Mouse (Mus musculus) midbrain, embryonic 15.5 days (tissue): ENCODE measurements at regions not wholly inside any gene's neighbourhood (a gene's known extent, or its start where the extent isn't known, plus 50 kb on each side); places are given as distances from the start of the nearest gene placed in this dataset.

Experiments used
- ATAC-seq: fragments of 200-750 bp; cut with Nextera tagmentation; replicated peaks from 2 replicates; pipeline ENCODE4 v1.8.0; 2017; ENCODE audit warnings: moderate TSS enrichment
- H3K27ac ChIP-seq: fragments of 300-500 bp; sonication (generic); 2 replicates; pipeline ENCODE4 v1.5.1; 2015; ENCODE audit warnings: mild to moderate bottlenecking, inconsistent platforms
- H3K27me3 ChIP-seq: fragments of 300-500 bp; sonication (generic); replicated peaks from 2 replicates; pipeline ENCODE4 v1.6.1; 2015; ENCODE audit warnings: inconsistent platforms
- H3K36me3 ChIP-seq: fragments of 300-500 bp; sonication (generic); replicated peaks from 2 replicates; pipeline ENCODE4 v1.6.1; 2015; ENCODE audit warnings: inconsistent platforms
- H3K4me1 ChIP-seq: fragments of 300-500 bp; sonication (generic); 2 replicates; pipeline ENCODE4 v1.6.1; 2015; ENCODE audit warnings: inconsistent platforms
- H3K4me2 ChIP-seq: fragments of 300-500 bp; sonication (generic); 2 replicates; pipeline ENCODE4 v1.6.1; 2015; ENCODE audit warnings: inconsistent platforms, mild to moderate bottlenecking, moderate library complexity
- H3K4me3 ChIP-seq: fragments of 300-500 bp; sonication (generic); 2 replicates; pipeline ENCODE4 v1.5.1; 2015; ENCODE audit warnings: mild to moderate bottlenecking, inconsistent platforms
- H3K9ac ChIP-seq: fragments of 300-500 bp; sonication (generic); 2 replicates; pipeline ENCODE4 v1.6.1; 2015; ENCODE audit warnings: mild to moderate bottlenecking, inconsistent platforms
- H3K9me3 ChIP-seq: fragments of 300-500 bp; sonication (generic); 2 replicates; pipeline ENCODE4 v1.6.1; 2016; ENCODE audit warnings: inconsistent platforms
- WGBS: fragments of 180-500 bp; shearing (Covaris S2); methylation state at CpG from one replicate; pipeline ENCODE4 v1.1.7; 2015; ENCODE audit warnings: mixed read lengths; 5-methylcytosine and 5-hydroxymethylcytosine counted together

DNA sequence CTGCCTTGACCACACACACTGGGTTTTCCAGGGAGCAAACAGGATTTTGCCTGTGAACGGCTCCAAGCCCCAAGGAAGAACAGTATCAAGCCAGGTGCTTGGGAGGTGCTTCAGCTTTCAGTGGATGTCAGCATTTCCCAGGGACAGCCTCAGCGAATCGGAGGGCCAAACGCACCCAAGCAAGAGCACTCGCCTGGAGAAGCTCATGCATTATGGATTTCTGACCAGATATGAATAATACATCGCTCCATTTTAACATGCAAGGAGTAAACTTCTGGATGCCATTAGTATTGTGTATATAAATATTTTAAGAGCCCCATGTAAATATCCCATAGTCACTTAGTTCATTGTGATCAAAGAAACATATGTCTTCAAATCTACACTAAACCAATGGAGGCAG is 530.6 kb upstream of the Jmjd1c start:
- Histone ChIP-seq H3K9me3 (no peaks in the 10 kb centered on the region), H3K27me3 (no peaks in the 10 kb centered on the region), H3K36me3 (no peaks in the 10 kb centered on the region), H3K4me3 (no peak overlapping the region), H3K27ac (no peak overlapping the region), H3K4me2 (no peak overlapping the region), H3K9ac (no peak overlapping the region), H3K4me1 (0 out of 2 replicates have a peak, but pooled peaks cover 3% of the 10 kb centered on the region)
- 41% methylated on average over 6 of the region's 6 CpGs for WGBS
- ATAC-seq, result no peak; the same call in 1 of the 2 replicates

GRCm38 (mm10) chr10:66574846-66575535 is 520.9 kb upstream of the Jmjd1c start:
- H3K27me3 ChIP-seq, result no peaks in the 10 kb centered on the region
- no peaks in the 10 kb centered on the region for H3K9me3 ChIP-seq
- no peak overlapping the region for H3K9ac ChIP-seq
- no peaks in the 10 kb centered on the region for H3K36me3 ChIP-seq
- H3K27ac ChIP-seq, result no peak overlapping the region
- ATAC-seq, result peak; percentile 78
- no peak overlapping the region for H3K4me3 ChIP-seq
- no peak overlapping the region for H3K4me2 ChIP-seq
- 41% methylated on average over 10 of the region's 10 CpGs for WGBS
- H3K4me1 ChIP-seq, result peaks cover 2% of the 10 kb centered on the region; the same call in 1 of the 2 replicates

DNA sequence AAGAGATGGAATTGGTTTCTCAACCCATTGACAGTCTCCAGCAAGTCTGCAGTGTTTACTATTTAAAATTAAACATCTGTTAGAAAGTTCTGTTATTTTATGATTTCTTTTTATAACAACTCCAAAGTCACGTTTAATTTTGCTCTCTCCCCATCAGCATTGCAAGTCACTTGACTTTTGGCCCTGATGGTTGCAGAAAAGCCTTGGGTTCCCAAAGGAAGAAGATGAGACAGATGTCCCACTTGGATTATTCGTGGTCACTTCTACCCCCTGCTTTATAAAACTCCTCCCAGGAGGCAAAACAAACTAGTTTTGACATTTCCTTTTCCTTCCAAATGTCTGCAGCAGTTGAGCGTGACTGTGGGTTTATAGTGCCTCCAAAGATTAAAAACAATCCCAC is 502.9 kb upstream of the Jmjd1c start:
- no peak for ATAC-seq
- no peak overlapping the region for H3K9ac ChIP-seq
- no peaks in the 10 kb centered on the region for H3K4me1 ChIP-seq
- no peaks in the 10 kb centered on the region for H3K9me3 ChIP-seq
- no peaks in the 10 kb centered on the region for H3K27me3 ChIP-seq
- H3K4me3 ChIP-seq, result no peak overlapping the region
- no peak overlapping the region for H3K4me2 ChIP-seq
- 77% methylated on average over 3 of the region's 3 CpGs for WGBS
- no peak overlapping the region for H3K27ac ChIP-seq
- no peaks in the 10 kb centered on the region for H3K36me3 ChIP-seq

GRCm38 (mm10) chr10:66593506-66593905 is 502.4 kb upstream of the Jmjd1c start:
- no peaks in the 10 kb centered on the region for H3K36me3 ChIP-seq
- H3K9ac ChIP-seq, result no peak overlapping the region
- no peak for ATAC-seq
- 76% methylated on average over 6 of the region's 6 CpGs for WGBS
- H3K27ac ChIP-seq, result no peak overlapping the region
- H3K4me2 ChIP-seq, result no peak overlapping the region
- no peaks in the 10 kb centered on the region for H3K4me1 ChIP-seq
- H3K4me3 ChIP-seq, result no peak overlapping the region
- no peaks in the 10 kb centered on the region for H3K9me3 ChIP-seq
- H3K27me3 ChIP-seq, result no peaks in the 10 kb centered on the region

DNA sequence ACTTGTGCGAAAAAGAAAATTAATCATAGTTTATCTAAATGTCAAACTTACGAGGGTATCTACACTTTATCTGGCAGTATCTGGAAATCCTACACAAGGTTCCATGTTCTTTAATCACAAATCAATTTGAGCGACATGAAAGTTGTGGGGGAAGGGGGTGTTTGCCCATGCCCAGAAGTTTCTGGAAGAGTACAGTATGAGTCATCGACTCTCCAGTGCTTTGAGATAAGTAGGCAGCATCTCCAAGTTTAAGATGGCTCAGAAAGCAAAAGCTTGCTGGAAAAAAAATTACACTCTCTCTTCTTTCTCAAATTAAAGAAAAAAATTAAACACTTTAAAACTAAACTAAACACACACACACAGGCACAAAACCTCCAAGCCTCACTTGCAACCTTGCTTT is 498.0 kb upstream of the Jmjd1c start:
- no peak for ATAC-seq
- H3K4me2 ChIP-seq, result no peak overlapping the region
- WGBS, result 92% methylated on average over 4 of the region's 4 CpGs
- H3K4me3 ChIP-seq, result no peak overlapping the region
- H3K27ac ChIP-seq, result no peak overlapping the region
- no peaks in the 10 kb centered on the region for H3K27me3 ChIP-seq
- no peaks in the 10 kb centered on the region for H3K36me3 ChIP-seq
- H3K4me1 ChIP-seq, result no peaks in the 10 kb centered on the region
- H3K9ac ChIP-seq, result no peak overlapping the region
- no peaks in the 10 kb centered on the region for H3K9me3 ChIP-seq

GRCm38 (mm10) chr10:66607141-66607540 is 488.8 kb upstream of the Jmjd1c start:
- no peak for ATAC-seq
- no peaks in the 10 kb centered on the region for H3K36me3 ChIP-seq
- WGBS, result 53% methylated on average over 3 of the region's 3 CpGs
- H3K27me3 ChIP-seq, result no peaks in the 10 kb centered on the region
- H3K9ac ChIP-seq, result no peak overlapping the region
- no peaks in the 10 kb centered on the region for H3K4me1 ChIP-seq
- H3K4me2 ChIP-seq, result no peak overlapping the region
- H3K4me3 ChIP-seq, result no peak overlapping the region
- no peak overlapping the region for H3K27ac ChIP-seq
- H3K9me3 ChIP-seq, result no peaks in the 10 kb centered on the region

GRCm38 (mm10) chr10:66616280-66616679 is 479.6 kb upstream of the Jmjd1c start:
- H3K9me3 ChIP-seq, result no peaks in the 10 kb centered on the region
- no peaks in the 10 kb centered on the region for H3K27me3 ChIP-seq
- H3K4me1 ChIP-seq, result peaks cover 3% of the 10 kb centered on the region; the same call in 1 of the 2 replicates
- H3K4me2 ChIP-seq, result no peak overlapping the region
- no peak overlapping the region for H3K9ac ChIP-seq
- H3K27ac ChIP-seq, result no peak overlapping the region
- WGBS, result 83% methylated on average over 3 of the region's 3 CpGs
- no peak for ATAC-seq
- no peaks in the 10 kb centered on the region for H3K36me3 ChIP-seq
- H3K4me3 ChIP-seq, result no peak overlapping the region

GRCm38 (mm10) chr10:66630996-66631395 is 464.9 kb upstream of the Jmjd1c start:
- Histone ChIP-seq H3K27ac (no peak overlapping the region), H3K4me2 (no peak overlapping the region), H3K36me3 (no peaks in the 10 kb centered on the region), H3K9ac (no peak overlapping the region), H3K27me3 (no peaks in the 10 kb centered on the region), H3K4me1 (no peaks in the 10 kb centered on the region), H3K9me3 (no peaks in the 10 kb centered on the region), H3K4me3 (no peak overlapping the region)
- no peak for ATAC-seq
- 90% methylated on average over 3 of the region's 3 CpGs for whole genome bisulfite sequencing

DNA sequence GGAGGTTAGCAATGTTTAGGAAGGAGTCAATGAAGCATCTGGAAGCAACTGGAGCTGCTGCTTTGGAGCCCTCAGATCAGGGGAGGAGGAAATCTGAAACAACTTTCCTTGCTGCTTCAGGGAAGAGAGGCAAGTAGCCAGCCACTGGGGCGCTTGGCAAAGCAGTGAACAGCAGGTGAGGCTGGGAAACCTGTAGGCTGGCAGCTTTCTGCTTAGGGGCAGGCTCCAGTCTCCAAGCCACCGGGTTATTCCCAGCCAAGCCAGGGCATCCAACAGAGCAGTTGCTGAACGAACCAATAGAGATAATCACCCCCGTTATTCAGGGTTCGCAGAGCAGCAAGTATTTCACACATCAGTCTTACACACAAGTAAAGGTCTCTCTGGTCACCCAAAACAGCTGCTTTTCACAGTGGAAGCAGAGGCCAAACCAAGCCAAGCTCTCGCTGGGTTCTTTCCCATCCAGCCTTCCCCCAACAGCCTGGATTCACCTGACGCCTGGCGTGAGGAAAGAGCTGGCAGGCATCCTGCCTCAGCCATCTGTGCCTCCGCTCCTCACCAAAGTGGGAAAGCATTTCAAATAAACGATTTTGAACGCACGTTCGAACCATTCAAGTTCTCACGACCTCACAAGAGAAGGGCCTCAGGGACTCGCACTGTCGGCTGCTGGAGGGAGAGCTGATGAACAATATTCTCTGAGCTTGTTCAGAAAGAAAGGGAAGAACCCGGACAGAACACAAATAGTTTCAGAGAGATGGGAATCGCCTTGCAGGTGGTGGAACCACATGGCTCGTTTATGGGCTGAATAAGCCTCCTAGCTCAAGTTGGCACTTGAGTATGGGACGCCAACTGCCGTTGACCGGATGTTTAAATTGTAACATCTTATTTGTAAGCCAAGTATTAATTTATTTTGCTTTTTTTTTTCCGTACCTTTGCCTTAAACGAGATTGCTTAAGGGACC is 454.8 kb upstream of the Jmjd1c start:
- Histone ChIP-seq H3K9me3 (no peaks in the 10 kb centered on the region), H3K4me3 (no peak overlapping the region), H3K27ac (no peak overlapping the region), H3K4me2 (no peak overlapping the region), H3K9ac (no peak overlapping the region), H3K36me3 (no peaks in the 10 kb centered on the region), H3K27me3 (no peaks in the 10 kb centered on the region), H3K4me1 (no peaks in the 10 kb centered on the region)
- 0 out of 2 replicates have a peak, but pooled peaks have one; percentile 33 for ATAC-seq
- 60% methylated on average over 24 of the region's 24 CpGs for WGBS

DNA sequence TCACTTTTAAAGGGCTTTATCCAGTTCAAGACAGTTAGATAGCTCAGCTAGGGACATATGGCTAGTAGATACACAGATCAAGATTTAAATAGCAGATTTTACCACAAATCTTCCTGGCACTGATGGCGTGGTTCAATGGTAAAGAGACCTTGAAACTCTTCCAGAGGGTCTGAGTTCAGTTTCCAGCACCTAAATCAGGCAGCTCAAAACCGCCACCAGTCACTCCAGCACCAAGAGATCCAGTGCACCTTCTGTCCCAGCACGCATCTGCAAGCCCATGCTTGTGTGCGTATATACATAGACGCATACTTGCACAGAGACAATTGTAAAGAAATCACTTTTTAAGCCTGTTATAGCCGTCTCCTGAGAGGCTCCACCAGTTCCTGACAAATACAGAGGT is 454.0 kb upstream of the Jmjd1c start:
- 92% methylated on average over 6 of the region's 6 CpGs for WGBS
- H3K4me3 ChIP-seq, result no peak overlapping the region
- no peaks in the 10 kb centered on the region for H3K36me3 ChIP-seq
- no peaks in the 10 kb centered on the region for H3K27me3 ChIP-seq
- no peak overlapping the region for H3K27ac ChIP-seq
- H3K4me2 ChIP-seq, result no peak overlapping the region
- no peak for ATAC-seq
- H3K9me3 ChIP-seq, result no peaks in the 10 kb centered on the region
- H3K9ac ChIP-seq, result no peak overlapping the region
- no peaks in the 10 kb centered on the region for H3K4me1 ChIP-seq

GRCm38 (mm10) chr10:66643160-66643559 is 452.8 kb upstream of the Jmjd1c start:
- Histone ChIP-seq H3K9ac (no peak overlapping the region), H3K4me2 (no peak overlapping the region), H3K4me3 (no peak overlapping the region), H3K9me3 (no peaks in the 10 kb centered on the region), H3K27ac (no peak overlapping the region), H3K27me3 (no peaks in the 10 kb centered on the region), H3K4me1 (no peaks in the 10 kb centered on the region), H3K36me3 (no peaks in the 10 kb centered on the region)
- 61% methylated on average over 5 of the region's 5 CpGs for WGBS
- ATAC-seq, result no peak

DNA sequence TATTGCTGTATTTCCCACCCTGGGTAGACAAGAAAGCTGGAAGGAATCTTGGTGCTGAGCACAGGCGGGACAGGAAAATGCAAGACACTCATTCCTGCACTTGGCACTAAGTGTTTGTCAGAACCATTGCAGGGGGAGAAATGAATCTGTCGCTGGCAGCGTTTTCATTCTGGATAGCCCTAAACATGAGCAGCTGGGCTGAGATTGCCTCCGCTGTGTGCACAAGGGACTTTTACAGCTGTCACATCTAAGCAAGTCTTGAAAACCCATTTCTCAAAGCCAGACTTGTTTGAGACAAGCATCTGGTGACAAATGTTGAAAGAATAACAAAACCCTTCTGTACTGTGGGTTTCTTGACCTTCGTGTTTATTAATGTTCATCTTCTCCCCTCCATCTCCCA is 438.4 kb upstream of the Jmjd1c start:
- Histone ChIP-seq H3K9ac (no peak overlapping the region), H3K4me3 (no peak overlapping the region), H3K4me1 (no peaks in the 10 kb centered on the region), H3K27me3 (no peaks in the 10 kb centered on the region), H3K4me2 (no peak overlapping the region), H3K9me3 (no peaks in the 10 kb centered on the region), H3K27ac (no peak overlapping the region), H3K36me3 (no peaks in the 10 kb centered on the region)
- 90% methylated on average over 5 of the region's 5 CpGs for WGBS
- ATAC-seq, result no peak
